Mouse (Mus musculus) CH12.LX (cell line): Measurements from ENCODE around the gene Med26. TPM values are rescaled to one million over a fixed set of nuclear protein-coding genes. Genes with fewer than 3 reads are reported as not detected.

Experiments
- DNase-seq: peaks from one replicate; pipeline ENCODE4 v3.0.0-alpha.2; 2013; ENCODE audit errors: extremely low read depth
- H3K27ac ChIP-seq: 2 replicates; pipeline ENCODE4 v1.5.1; 2012; ENCODE audit warnings: low read depth, mild to moderate bottlenecking, control low read depth, moderate library complexity; ENCODE audit not compliant: insufficient read depth
- H3K27me3 ChIP-seq: replicated peaks from 2 replicates; pipeline ENCODE3; 2012; ENCODE audit warnings: inconsistent platforms
- H3K36me3 ChIP-seq, 2 experiments: replicated peaks in 1 of 2; 2 replicates each; pipeline versions ENCODE3 to v1.6.1; 2012; ENCODE audit warnings: inconsistent platforms in 1 of 2, low read length in 1 of 2, mild to moderate bottlenecking in 1 of 2, mixed read lengths in 1 of 2, moderate library complexity in 1 of 2; ENCODE audit not compliant: control insufficient read depth in 1 of 2, insufficient read depth in 1 of 2
- H3K4me1 ChIP-seq, 2 experiments: 2 replicates each; pipeline ENCODE4 v1.6.1; 2012; ENCODE audit warnings: inconsistent platforms in 1 of 2, moderate library complexity in 1 of 2; ENCODE audit not compliant: insufficient read depth in 2 of 2, control insufficient read depth in 1 of 2
- H3K4me2 ChIP-seq: 2 replicates; pipeline ENCODE4 v1.6.1; 2012; ENCODE audit warnings: low read depth, mild to moderate bottlenecking, control low read depth; ENCODE audit not compliant: poor library complexity, insufficient read depth, severe bottlenecking
- H3K4me3 ChIP-seq, 3 experiments: fragments of 150-350 bp in 1 of 3; sonication (generic) in 1 of 3; replicated peaks in 1 of 3; 2 replicates each; pipeline versions ENCODE3 to v1.5.1; 2011 to 2012; ENCODE audit warnings: low read depth in 2 of 3, low read length in 2 of 3, mild to moderate bottlenecking in 2 of 3, moderate library complexity in 2 of 3, control low read depth in 1 of 3, improper control_type of control experiment in 1 of 3, inconsistent platforms in 1 of 3, mixed read lengths in 1 of 3; ENCODE audit not compliant: poor library complexity in 1 of 3
- H3K79me2 ChIP-seq: replicated peaks from 2 replicates; pipeline ENCODE4 v1.6.1; 2012; ENCODE audit warnings: mild to moderate bottlenecking, moderate library complexity; ENCODE audit not compliant: control insufficient read depth, poor library complexity, insufficient read depth, severe bottlenecking; ENCODE audit errors: extremely low read depth
- H3K9ac ChIP-seq: 2 replicates; pipeline ENCODE4 v1.6.1; 2012; ENCODE audit warnings: low read depth, mild to moderate bottlenecking, control low read depth, moderate library complexity; ENCODE audit not compliant: insufficient read depth
- H3K9me3 ChIP-seq: replicated peaks from 2 replicates; pipeline ENCODE3; 2012; ENCODE audit warnings: low read length, inconsistent platforms, mixed read lengths
- BHLHE40 ChIP-seq: IDR thresholded peaks from 2 replicates; pipeline ENCODE4 v1.6.1; 2011; ENCODE audit warnings: mild to moderate bottlenecking, low read depth, low read length, improper control_type of control experiment
- CHD1 ChIP-seq: IDR thresholded peaks from 2 replicates; pipeline ENCODE4 v1.6.1; 2012; ENCODE audit warnings: low read depth, low read length, improper control_type of control experiment, inconsistent platforms
- ETS1 ChIP-seq: conservative IDR thresholded peaks from 2 replicates; pipeline ENCODE4 v1.6.1; 2012; ENCODE audit warnings: low read depth, mild to moderate bottlenecking, inconsistent platforms, low read length, improper control_type of control experiment, moderate library complexity
- HCFC1 ChIP-seq: IDR thresholded peaks from 2 replicates; pipeline ENCODE4 v1.6.1; 2012; ENCODE audit warnings: low read depth, mild to moderate bottlenecking, inconsistent platforms, low read length, improper control_type of control experiment
- JUND ChIP-seq: conservative IDR thresholded peaks from 2 replicates; pipeline ENCODE4 v1.6.1; 2011; ENCODE audit warnings: low read depth, low read length, improper control_type of control experiment
- MAFK ChIP-seq: IDR thresholded peaks from 2 replicates; pipeline ENCODE4 v1.6.1; 2011; ENCODE audit warnings: low read length, improper control_type of control experiment; ENCODE audit not compliant: insufficient replicate concordance
- MAX ChIP-seq: IDR thresholded peaks from 2 replicates; pipeline ENCODE4 v1.6.1; 2011; ENCODE audit warnings: low read length, improper control_type of control experiment
- MYC ChIP-seq: IDR thresholded peaks from 2 replicates; pipeline ENCODE4 v1.6.1; 2011; ENCODE audit warnings: low read depth, mild to moderate bottlenecking, improper control_type of control experiment, low read length
- PAX5 ChIP-seq: IDR thresholded peaks from 2 replicates; pipeline ENCODE4 v1.6.1; 2012; ENCODE audit warnings: low read length, inconsistent platforms, mixed read lengths
- POLR2AphosphoS2 ChIP-seq: IDR thresholded peaks from 2 replicates; pipeline ENCODE4 v1.6.1; 2011; ENCODE audit warnings: low read depth, low read length, improper control_type of control experiment
- RCOR1 ChIP-seq: conservative IDR thresholded peaks from 2 replicates; pipeline ENCODE4 v1.6.1; 2012; ENCODE audit warnings: low read depth, mild to moderate bottlenecking, inconsistent platforms, low read length, improper control_type of control experiment
- TBP ChIP-seq: conservative IDR thresholded peaks from 2 replicates; pipeline ENCODE4 v1.6.1; 2011; ENCODE audit warnings: low read depth, low read length, improper control_type of control experiment
- UBTF ChIP-seq: IDR thresholded peaks from 2 replicates; pipeline ENCODE4 v1.6.1; 2012; ENCODE audit warnings: low read depth, mild to moderate bottlenecking, inconsistent platforms, low read length, improper control_type of control experiment, moderate library complexity
- USF1 ChIP-seq: IDR thresholded peaks from 2 replicates; pipeline ENCODE4 v1.6.1; 2014; ENCODE audit warnings: low read depth, mild to moderate bottlenecking, inconsistent platforms, low read length, improper control_type of control experiment
- USF2 ChIP-seq: conservative IDR thresholded peaks from 2 replicates; pipeline ENCODE4 v1.6.1; 2011; ENCODE audit warnings: low read depth, low read length, improper control_type of control experiment
- dilution Hi-C: fragments of 300-500 bp; cut with MboI; formaldehyde crosslinking; loops from 2 replicates; pipeline ENCODE4 v1.14.3; 2020; ENCODE audit warnings: low sequenced_read_pairs; ENCODE audit not compliant: extremely low pct_unique_long_range_greater_than_20kb, extremely low pct_ligation_motif_present
- in situ Hi-C: fragments of 300-500 bp; cut with MboI; formaldehyde crosslinking; loops from 3 replicates; pipeline ENCODE4 v1.14.3; 2019; ENCODE audit warnings: low sequenced_read_pairs, low pct_ligation_motif_present, low pct_unique_long_range_greater_than_20kb, mixed read lengths
- polyA plus RNA-seq: library from polyadenylated mRNA; unstranded; fragments of >175 nt; gene quantifications from 2 replicates; pipeline ENCODE4 v1.2.1, GENCODE M21; 2012; ENCODE audit warnings: low read depth; ENCODE audit not compliant: insufficient read length
- total RNA-seq, 2 experiments: library from RNA; depleted of rRNA; stranded (reverse); fragments of 300-350 nt in 1 of 2; fragments of >200 nt in 1 of 2; gene quantifications; 2 replicates each; pipeline ENCODE4 v1.2.3; 2012 to 2014

The Med26 gene
- total and polyA plus RNA-seq, 3 experiments: 8.7 to 12.9 (median 9.7) TPM

GRCm38 (mm10) chr8:72495411-72496111, 52.5 kb downstream of the Med26 start:
- Histone ChIP-seq H3K4me3 (no peak overlapping the region), H3K9me3 (no peaks in the 10 kb centered on the region), H3K4me2 (no peak overlapping the region), H3K4me1 (peaks cover 3 to 33% of the 10 kb centered on the region in 2 experiments; a peak in 3 of 4 replicates), H3K27me3 (no peaks in the 10 kb centered on the region), H3K79me2 (peaks cover 19% of the 10 kb centered on the region), H3K9ac (no peak overlapping the region), H3K27ac (no peak overlapping the region), H3K36me3 (peaks cover 30 to 68% of the 10 kb centered on the region in 2 experiments)
- no peak for DNase-seq
- in situ Hi-C loops: no loop called here
- dilution Hi-C loops: no loop called here
- no peak for TF ChIP-seq MYC
- no peak for TF ChIP-seq TBP
- no peak for TF ChIP-seq ETS1
- TF ChIP-seq POLR2AphosphoS2: no peak
- TF ChIP-seq CHD1: no peak
- no peak for TF ChIP-seq UBTF
- no peak for TF ChIP-seq MAFK
- TF ChIP-seq RCOR1: no peak
- no peak for TF ChIP-seq MAX
- no peak for TF ChIP-seq USF1
- TF ChIP-seq BHLHE40: no peak
- no peak for TF ChIP-seq USF2
- TF ChIP-seq JUND: no peak
- TF ChIP-seq, all 38 proteins: peak for 0

GRCm38 (mm10) chr8:72493381-72493780, 54.7 kb downstream of the Med26 start:
- dilution Hi-C loops: no loop called here
- H3K9me3 ChIP-seq: no peaks in the 10 kb centered on the region
- no peak for TF ChIP-seq HCFC1
- TF ChIP-seq PAX5: no peak
- H3K4me3 ChIP-seq: peak overlapping the region; percentile 61 to 93 (median 71)
- in situ Hi-C loops: no loop called here
- DNase-seq: no peak
- no peaks in the 10 kb centered on the region for H3K27me3 ChIP-seq
- peaks cover 24% of the 10 kb centered on the region for H3K79me2 ChIP-seq
- peaks cover 3 to 37% of the 10 kb centered on the region in 2 experiments; a peak in 3 of 4 replicates for H3K4me1 ChIP-seq
- H3K27ac ChIP-seq: no peak overlapping the region
- peak overlapping the region; percentile 65 for H3K9ac ChIP-seq
- H3K4me2 ChIP-seq: peak overlapping the region; percentile 90
- peaks cover 34 to 68% of the 10 kb centered on the region in 2 experiments for H3K36me3 ChIP-seq
